Comparison of ENCODE assay signal across 21 mouse cellular contexts in genomic region chr5:76111173-76111572, GRCm38 (mm10). TPM values are rescaled to one million over a fixed set of nuclear protein-coding genes. Genes with fewer than 3 reads are reported as not detected.
DNase-seq lines count a peak whose midpoint lies in the region; ATAC-seq lines count a peak whose summit lies in the region.
"Had no signal": no experiment of that assay in that cellular context is flagged by ENCODE, and none has a peak within 500 bp of the region (broad histone marks: within the 10 kb centered on the region; RNA-seq: fewer than 3 reads in every experiment).

No protein-coding gene starts in this region.

- peak; percentile 18 to 19 for DNase-seq in frontal cortex, postnatal 36 days (ENCODE audit: low spot score in 2 of 2)
- no peak for DNase-seq in frontal cortex, postnatal 25 days (ENCODE audit: low spot score in 2 of 2)
- peak; percentile 32 for DNase-seq in kidney, adult 9 months
- peak; percentile 12 for DNase-seq in right cerebral cortex, adult 18-20 months
- no peak for DNase-seq in right cerebral cortex, postnatal 25 days
- DNase-seq: cerebellum, adult 11-12 months; cerebellum, postnatal 36 days; gastrocnemius, postnatal 36 days; layer of hippocampus, adult 9-11 months; liver, embryonic 13.5 days; right cerebral cortex, postnatal 4 days; thymus, adult 2 months had no signal

- H3K36me3 ChIP-seq in kidney, embryonic 16.5 days (ENCODE audit: insufficient read depth, low read length), result no peaks in the 10 kb centered on the region
- H3K36me3 ChIP-seq: embryonic facial prominence, embryonic 10.5 days; hindbrain, embryonic 10.5 days; limb, embryonic 10.5 days; liver, embryonic 13.5 days had no signal

- H3K9me3 ChIP-seq in kidney, embryonic 16.5 days (ENCODE audit: low read length), result no peaks in the 10 kb centered on the region
- H3K9me3 ChIP-seq: embryonic facial prominence, embryonic 10.5 days; hindbrain, embryonic 10.5 days; limb, embryonic 10.5 days; liver, embryonic 13.5 days; megakaryocyte, embryonic 14.5 days had no signal

- H3K27ac ChIP-seq in kidney, embryonic 16.5 days (ENCODE audit: low read length), result no peak overlapping the region
- H3K27ac ChIP-seq: embryonic facial prominence, embryonic 10.5 days; hindbrain, embryonic 10.5 days; limb, embryonic 10.5 days; liver, embryonic 13.5 days had no signal

- H3K27me3 ChIP-seq in kidney, embryonic 16.5 days (ENCODE audit: insufficient read depth, low read length), result no peaks in the 10 kb centered on the region

- ATAC-seq in kidney, embryonic 16.5 days (ENCODE audit: low FRiP score, low TSS enrichment), result no peak
- no peak for ATAC-seq in activated CD4-positive, CD25-positive, alpha-beta regulatory T cell, adult 4 months
- ATAC-seq: forebrain, embryonic 16.5 days; inflammation-experienced regulatory T-cells, adult 6 months; lung, postnatal 0 days had no signal

- WGBS in kidney, embryonic 16.5 days, result 82% methylated on average over 3 of the region's 3 CpGs

- H3K4me2 ChIP-seq in kidney, embryonic 16.5 days (replicated peaks; ENCODE audit: low read depth, low read length), result no peak overlapping the region
- H3K4me2 ChIP-seq: liver, embryonic 13.5 days had no signal

- H3K4me1 ChIP-seq in kidney, embryonic 16.5 days (ENCODE audit: insufficient read depth, low read length), result no peaks in the 10 kb centered on the region
- H3K4me1 ChIP-seq: embryonic facial prominence, embryonic 10.5 days; hindbrain, embryonic 10.5 days; liver, embryonic 13.5 days had no signal

- H3K9ac ChIP-seq in kidney, embryonic 16.5 days (replicated peaks; ENCODE audit: low read length), result no peak overlapping the region
- H3K9ac ChIP-seq: liver, embryonic 13.5 days had no signal

- no peak overlapping the region for H3K4me3 ChIP-seq in kidney, embryonic 16.5 days (ENCODE audit: low read length)
- H3K4me3 ChIP-seq: embryonic facial prominence, embryonic 10.5 days; hindbrain, embryonic 10.5 days; limb, embryonic 10.5 days; liver, embryonic 13.5 days; megakaryocyte, embryonic 14.5 days had no signal

RNA-seq across cellular contexts. Expression of gene Srd5a3, which starts 28.9 kb away (rescaled TPM):
- polyA plus RNA-seq in kidney, embryonic 16.5 days (2015; fragmentation: Nextera tagmentation; extraction: Ambion mirVana), result 42.8 and 44.5 TPM in 2 replicates
- polyA plus RNA-seq in activated CD4-positive, CD25-positive, alpha-beta regulatory T cell, adult 4 months (2017; shearing (Covaris generic)), result 10 to 100 TPM; 28.2 to 36.6 TPM

Comparison
In these comparisons a context has a peak if more than half of its experiments do, and no peak if none do; other contexts are left out.
1. DNase-seq: peak in frontal cortex, postnatal 36 days (2 of 2), kidney, adult 9 months (single experiment) and right cerebral cortex, adult 18-20 months (single experiment); none in frontal cortex, postnatal 25 days (0 of 2) and right cerebral cortex, postnatal 25 days (single experiment).